Mouse (Mus musculus) G1E (cell line): ENCODE data around the gene Cuedc1. TPM values are rescaled to one million over a fixed set of nuclear protein-coding genes. Genes with fewer than 3 reads are reported as not detected.

ENCODE experiments used
- ATAC-seq: 2 replicates; pipeline ENCODE4 v1.8.0; 2016; ENCODE audit warnings: mild to moderate bottlenecking; ENCODE audit not compliant: insufficient number of reproducible peaks, poor library complexity, low FRiP score, severe bottlenecking; ENCODE audit errors: extremely low read depth
- DNase-seq: peaks from one replicate; pipeline ENCODE4 v3.0.0; 2012; ENCODE audit warnings: low spot score
- H3K27me3 ChIP-seq: 2 replicates; pipeline ENCODE4 v1.6.1; 2012; ENCODE audit warnings: mild to moderate bottlenecking, low read length, inconsistent platforms; ENCODE audit not compliant: insufficient read depth
- H3K36me3 ChIP-seq: replicated peaks from 2 replicates; pipeline ENCODE3; 2012; ENCODE audit warnings: mild to moderate bottlenecking, inconsistent platforms
- H3K4me1 ChIP-seq: 2 replicates; pipeline ENCODE4 v1.6.1; 2012; ENCODE audit warnings: low read depth, low read length, inconsistent platforms, mixed read lengths; ENCODE audit not compliant: insufficient read depth
- H3K4me3 ChIP-seq: 2 replicates; pipeline ENCODE4 v1.5.1; 2012; ENCODE audit warnings: low read depth, mild to moderate bottlenecking, inconsistent platforms, low read length, moderate library complexity, mixed read lengths
- H3K9me3 ChIP-seq: replicated peaks from 2 replicates; pipeline ENCODE4 v1.6.1; 2012; ENCODE audit warnings: inconsistent platforms
- CTCF ChIP-seq: IDR thresholded peaks from 2 replicates; pipeline ENCODE4 v1.5.1; 2012; ENCODE audit warnings: low read depth, low read length, inconsistent platforms, mixed read lengths
- GATA1 ChIP-seq: IDR thresholded peaks from 2 replicates; pipeline ENCODE4 v1.6.1; 2012; ENCODE audit warnings: borderline replicate concordance, low read length, inconsistent platforms, mixed read lengths
- GATA2 ChIP-seq: IDR thresholded peaks from 2 replicates; pipeline ENCODE4 v1.6.1; 2012; ENCODE audit warnings: low read depth, low read length, inconsistent platforms, borderline replicate concordance
- POLR2AphosphoS5 ChIP-seq: IDR thresholded peaks from 2 replicates; pipeline ENCODE4 v1.6.1; 2012; ENCODE audit warnings: low read depth, low read length, inconsistent platforms; ENCODE audit not compliant: insufficient replicate concordance
- TAL1 ChIP-seq: conservative IDR thresholded peaks from 2 replicates; pipeline ENCODE4 v1.6.1; 2012; ENCODE audit warnings: low read depth, low read length, inconsistent platforms, mixed read lengths
- polyA plus RNA-seq: library from polyadenylated mRNA; stranded (reverse); fragments of >175 nt; gene quantifications from 2 replicates; pipeline ENCODE4 v1.2.3, GENCODE M21; 2012
- total RNA-seq, 2 experiments: library from RNA; stranded (forward) in 1 of 2; stranded (reverse) in 1 of 2; fragments of 200-1000 nt in 1 of 2; fragments of >200 nt in 1 of 2; fragmentation: Nextera tagmentation in 1 of 2; gene quantifications; 2 replicates each; pipeline ENCODE4 v1.2.3; 2014 to 2017

Gene Cuedc1
- total and polyA plus RNA-seq, 3 experiments = 18.9 to 36.4 (median 29.6) TPM

- H3K4me1 ChIP-seq = peaks cover 16% of the 10 kb centered on the region
- DNase-seq (no peak), ATAC-seq (no peak)
- peaks cover 61% of the 10 kb centered on the region for H3K27me3 ChIP-seq
- no peak overlapping the region for H3K4me3 ChIP-seq
- no peaks in the 10 kb centered on the region for H3K9me3 ChIP-seq
- TF ChIP-seq POLR2AphosphoS5 (no peak), TAL1 (no peak)
- no peaks in the 10 kb centered on the region for H3K36me3 ChIP-seq
These were observed 5.9 kb upstream of the Cuedc1 start for GRCm38 (mm10) chr11:88091949-88092348.

DNA sequence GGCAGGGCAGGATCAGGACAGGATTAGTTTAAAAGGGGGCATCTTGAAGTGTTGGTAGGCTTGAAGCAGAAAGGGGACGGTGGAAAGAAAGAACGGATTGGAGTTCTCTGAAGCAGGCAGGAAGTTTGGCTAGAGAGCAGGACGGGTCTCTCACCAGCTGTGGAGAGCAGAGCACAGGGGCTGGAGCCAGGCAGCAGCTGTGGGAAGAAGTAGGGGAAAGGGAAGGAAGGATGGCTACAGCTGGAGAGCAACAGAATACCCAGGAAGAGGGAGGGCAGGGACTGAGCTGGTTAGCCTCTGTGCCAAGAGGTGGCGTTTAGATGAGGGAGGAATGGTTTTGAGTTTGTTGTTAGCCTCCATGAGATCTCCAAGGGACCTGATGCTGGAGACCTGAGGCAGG, 685 bp upstream of the Cuedc1 start:
- TF ChIP-seq CTCF (no peak), POLR2AphosphoS5 (no peak), GATA2 (no peak), GATA1 (no peak), TAL1 (no peak)
- H3K36me3 ChIP-seq = peaks cover 4% of the 10 kb centered on the region
- H3K4me1 ChIP-seq = peaks cover 41% of the 10 kb centered on the region
- no peak for DNase-seq
- H3K9me3 ChIP-seq = no peaks in the 10 kb centered on the region
- H3K27me3 ChIP-seq = peaks cover 86% of the 10 kb centered on the region
- ATAC-seq = no peak
- H3K4me3 ChIP-seq = no peak overlapping the region

DNA sequence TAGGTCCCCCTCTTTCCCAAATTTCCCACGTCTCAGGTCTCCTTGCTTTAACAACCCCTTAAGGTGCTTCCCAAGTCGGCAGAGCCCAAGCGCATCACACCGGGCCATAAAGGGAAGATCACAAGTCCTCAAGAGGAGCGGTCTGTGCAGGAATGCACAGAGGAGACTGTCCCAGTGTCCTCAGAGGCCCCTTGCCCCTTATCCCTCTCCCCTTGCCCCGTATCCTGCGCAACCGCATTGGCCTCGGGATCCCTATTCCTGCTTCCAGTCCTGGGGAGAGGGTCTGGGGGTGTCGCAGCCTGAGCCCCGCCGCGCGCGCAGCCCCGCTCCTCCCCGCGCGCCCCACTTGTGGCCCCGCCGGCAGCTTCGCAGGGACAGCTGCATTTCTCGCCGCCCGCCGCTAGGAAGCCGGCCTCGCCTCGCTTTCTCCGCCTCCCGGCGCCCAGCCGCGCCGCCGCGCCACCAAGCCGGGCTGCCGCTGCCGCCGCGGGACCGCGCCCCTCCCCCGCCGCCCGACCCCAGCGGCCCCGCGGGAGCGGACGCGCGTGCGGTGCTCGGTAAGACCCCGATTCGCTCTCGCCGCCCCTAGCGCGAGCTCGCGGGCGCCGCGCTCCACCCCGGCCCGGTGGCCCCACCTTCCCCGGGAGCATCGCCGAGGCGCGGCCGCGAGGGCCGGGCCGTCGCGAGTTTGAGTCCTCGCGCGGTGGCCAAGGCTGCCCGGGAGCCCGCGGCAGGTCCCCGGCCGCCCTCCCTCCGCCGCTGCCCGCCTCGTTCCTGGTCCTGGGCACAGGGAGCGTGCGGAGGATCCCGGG, 1.1 kb downstream of the Cuedc1 start:
- Histone ChIP-seq H3K27me3 (peaks cover 93% of the 10 kb centered on the region), H3K36me3 (peaks cover 4% of the 10 kb centered on the region), H3K4me1 (peaks cover 51% of the 10 kb centered on the region), H3K9me3 (no peaks in the 10 kb centered on the region), H3K4me3 (peak overlapping the region; percentile 72)
- no peak for ATAC-seq
- TF ChIP-seq POLR2AphosphoS5 = no peak
- TF ChIP-seq CTCF = no peak
- TF ChIP-seq TAL1 = no peak
- TF ChIP-seq GATA1 = no peak
- TF ChIP-seq GATA2 = no peak
- peak; percentile 72 for DNase-seq

DNA sequence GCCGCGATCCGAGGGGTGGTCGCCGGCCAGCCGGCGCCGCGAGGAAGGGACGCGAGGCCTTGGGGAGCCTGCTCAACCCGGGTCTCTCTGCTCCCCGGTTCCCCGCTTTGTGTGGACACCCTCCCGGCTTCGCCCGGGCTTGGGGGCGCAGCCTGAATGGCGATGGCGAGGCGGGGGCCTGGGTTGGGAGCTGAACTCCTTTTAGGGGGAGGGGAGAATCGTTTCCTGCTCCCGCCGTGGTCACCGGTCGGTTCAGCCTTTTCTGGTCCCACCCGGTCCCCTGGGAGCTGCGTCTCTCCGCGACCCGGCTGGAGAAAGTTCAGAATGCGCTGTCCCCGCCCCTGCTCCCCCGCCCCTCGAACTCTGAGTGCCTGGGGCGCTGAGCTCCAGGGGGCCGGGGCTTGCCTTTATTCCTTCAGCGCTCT, 1.8 kb downstream of the Cuedc1 start:
- H3K36me3 ChIP-seq = peaks cover 4% of the 10 kb centered on the region
- ATAC-seq (no peak), DNase-seq (no peak)
- peaks cover 93% of the 10 kb centered on the region for H3K27me3 ChIP-seq
- peak overlapping the region; percentile 72 for H3K4me3 ChIP-seq
- no peak for TF ChIP-seq CTCF
- TF ChIP-seq GATA1 = no peak
- no peak for TF ChIP-seq GATA2
- no peak for TF ChIP-seq POLR2AphosphoS5
- TF ChIP-seq TAL1 = no peak
- H3K4me1 ChIP-seq = peaks cover 57% of the 10 kb centered on the region
- H3K9me3 ChIP-seq = no peaks in the 10 kb centered on the region

GRCm38 (mm10) chr11:88100170-88100569, 2.3 kb downstream of the Cuedc1 start:
- no peak for DNase-seq
- no peak for TF ChIP-seq POLR2AphosphoS5
- no peak for TF ChIP-seq GATA2
- Histone ChIP-seq H3K36me3 (peaks cover 4% of the 10 kb centered on the region), H3K9me3 (no peaks in the 10 kb centered on the region), H3K27me3 (peaks cover 89% of the 10 kb centered on the region), H3K4me3 (no peak overlapping the region; the same call in 1 of the 2 replicates), H3K4me1 (peaks cover 59% of the 10 kb centered on the region)
- no peak for ATAC-seq

GRCm38 (mm10) chr11:88103214-88103941, 5.5 kb downstream of the Cuedc1 start:
- no peak for TF ChIP-seq GATA1
- no peak for TF ChIP-seq POLR2AphosphoS5
- no peak for TF ChIP-seq CTCF
- TF ChIP-seq TAL1 = no peak
- no peak for TF ChIP-seq GATA2
- Histone ChIP-seq H3K36me3 (peaks cover 4% of the 10 kb centered on the region), H3K4me1 (peaks cover 57% of the 10 kb centered on the region), H3K9me3 (no peaks in the 10 kb centered on the region), H3K4me3 (no peak overlapping the region), H3K27me3 (peaks cover 82% of the 10 kb centered on the region)
- peak; percentile 35; the same call in 1 of the 2 replicates for ATAC-seq
- no peak for DNase-seq
